Mouse (Mus musculus) brain, embryonic 14.5 days (tissue): Measurements from ENCODE around the gene Ccdc183.

Experiments
- CTCF ChIP-seq: fragments of 200-500 bp; IDR thresholded peaks from 2 replicates; pipeline ENCODE4 v1.5.1; 2012; ENCODE audit warnings: inconsistent platforms, mild to moderate bottlenecking, moderate library complexity, borderline replicate concordance; ENCODE audit not compliant: insufficient read depth, insufficient read length; ENCODE audit errors: extremely low read depth
- POLR2A ChIP-seq: fragments of 200-500 bp; IDR thresholded peaks from 2 replicates; pipeline ENCODE4 v1.6.1; 2012; ENCODE audit warnings: mild to moderate bottlenecking, inconsistent platforms, borderline replicate concordance; ENCODE audit not compliant: poor library complexity, insufficient read depth, insufficient read length, severe bottlenecking; ENCODE audit errors: extremely low read depth

DNA sequence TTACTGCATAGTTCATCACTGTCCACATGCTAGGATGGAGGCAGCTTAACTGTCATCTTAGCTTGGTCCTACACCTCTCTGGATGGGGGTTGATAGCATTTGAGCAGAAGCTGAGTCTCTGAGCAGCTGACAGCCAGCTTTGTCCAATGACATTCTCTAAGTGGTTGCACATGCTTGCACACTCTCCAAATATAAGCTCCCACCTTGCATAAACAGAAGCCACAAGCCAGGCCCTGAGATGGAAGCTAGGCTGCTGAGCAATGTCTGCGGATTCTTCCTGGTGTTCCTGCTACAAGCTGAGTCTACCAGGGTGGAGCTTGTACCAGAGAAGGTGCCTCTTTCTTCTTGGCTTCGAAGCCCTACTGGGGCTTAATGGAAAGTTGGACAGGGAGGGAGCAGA is 35.4 kb upstream of the Ccdc183 start, which contains the start of gene Lcn8:
- TF ChIP-seq CTCF (no peak), POLR2A (no peak)
